Mouse (Mus musculus) erythroblast, embryonic 14.5 days (primary cell): Measurements from ENCODE around the gene Elavl1.

Experiments used
- GATA1 ChIP-seq: IDR thresholded peaks from 2 replicates; pipeline ENCODE4 v1.6.1; 2012; ENCODE audit warnings: low read length, inconsistent platforms, mixed read lengths
- TAL1 ChIP-seq: IDR thresholded peaks from 3 replicates; pipeline ENCODE4 v1.6.1; 2012; ENCODE audit warnings: low read length, inconsistent platforms, mixed read lengths

DNA sequence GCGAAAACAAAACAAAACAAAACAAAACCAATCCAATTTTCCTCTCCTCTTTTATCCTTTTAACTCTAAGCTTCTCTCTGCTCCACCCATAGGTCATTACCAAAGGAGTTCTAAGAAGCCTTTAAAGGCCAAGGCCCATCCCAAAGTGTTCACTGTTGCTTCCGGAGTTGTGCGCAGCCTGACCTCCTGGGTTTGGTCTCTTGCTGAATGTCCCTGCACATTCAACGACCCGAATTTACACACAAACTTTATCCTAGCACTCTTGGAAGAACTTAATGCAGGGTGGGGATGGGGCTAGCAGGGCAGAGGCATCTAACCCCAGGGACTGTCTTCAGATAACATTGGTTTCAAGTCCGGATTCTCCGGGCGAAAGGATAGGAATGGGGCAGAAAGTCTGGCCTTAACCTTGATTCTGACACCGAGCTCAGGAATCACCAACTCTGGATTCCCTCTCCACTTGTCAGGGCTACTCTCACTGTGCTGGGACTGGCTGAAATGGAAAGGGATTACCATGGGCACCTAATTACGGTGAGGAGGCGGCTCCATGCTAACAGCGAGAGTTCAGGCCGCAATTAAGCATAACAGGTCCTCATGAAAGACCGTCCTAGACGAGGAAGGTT is 87.3 kb downstream of the Elavl1 start:
- no peak for TF ChIP-seq GATA1
- no peak for TF ChIP-seq TAL1
